Mouse (Mus musculus) cerebellum, adult (tissue): Measurements from ENCODE around the gene Hes6.
A peak's percentile ranks its signal among the peaks of the same experiment; 100 is the strongest.

Source experiments
- ATAC-seq: cut with Nextera tagmentation; 2 replicates; pipeline ENCODE4 v1.9.2; 2017; ENCODE audit warnings: mild to moderate bottlenecking, moderate library complexity, mixed read lengths; ENCODE audit not compliant: insufficient number of reproducible peaks, low FRiP score, low TSS enrichment

The Hes6 gene

DNA sequence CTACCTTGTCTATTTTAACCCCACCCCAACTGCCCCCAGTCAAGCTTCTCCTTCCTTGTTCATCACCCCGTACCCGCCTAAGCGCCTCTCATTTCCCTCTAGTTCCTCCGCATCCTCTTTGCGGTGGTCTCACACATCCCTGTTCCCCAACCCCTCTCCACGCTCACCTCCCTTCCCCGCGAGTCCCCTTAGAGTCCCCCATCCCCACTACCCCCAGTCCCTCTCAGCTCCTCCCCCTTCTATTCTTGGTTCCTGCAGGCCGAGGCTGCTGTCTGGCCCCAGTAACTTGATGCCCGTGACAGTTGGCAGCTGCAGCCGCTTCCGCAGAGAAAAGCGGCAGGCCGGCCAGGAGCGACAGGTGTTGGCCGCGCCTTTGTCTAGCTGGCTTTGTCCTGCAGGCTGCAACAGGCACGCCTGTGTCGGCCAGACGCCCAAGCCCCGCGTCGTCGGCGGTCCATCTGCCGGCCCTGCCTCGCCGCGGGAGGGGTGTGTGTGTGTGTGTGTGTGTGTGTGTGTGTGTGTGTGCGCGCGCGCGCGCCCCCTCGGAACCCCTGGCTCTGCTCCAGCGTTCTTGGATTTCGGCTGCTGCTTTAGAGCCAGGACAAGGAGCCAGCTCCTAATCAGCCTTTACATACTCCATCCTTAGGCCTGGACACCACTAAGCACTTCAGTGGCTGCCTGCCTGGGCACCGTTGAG lies at the start of gene Hes6:
Gene Hes6, minus strand, starts transcription at position 141 of the 697 bp plus-strand sequence.
- 0 out of 2 replicates have a peak, but pooled peaks have one; percentile 39 for ATAC-seq

DNA sequence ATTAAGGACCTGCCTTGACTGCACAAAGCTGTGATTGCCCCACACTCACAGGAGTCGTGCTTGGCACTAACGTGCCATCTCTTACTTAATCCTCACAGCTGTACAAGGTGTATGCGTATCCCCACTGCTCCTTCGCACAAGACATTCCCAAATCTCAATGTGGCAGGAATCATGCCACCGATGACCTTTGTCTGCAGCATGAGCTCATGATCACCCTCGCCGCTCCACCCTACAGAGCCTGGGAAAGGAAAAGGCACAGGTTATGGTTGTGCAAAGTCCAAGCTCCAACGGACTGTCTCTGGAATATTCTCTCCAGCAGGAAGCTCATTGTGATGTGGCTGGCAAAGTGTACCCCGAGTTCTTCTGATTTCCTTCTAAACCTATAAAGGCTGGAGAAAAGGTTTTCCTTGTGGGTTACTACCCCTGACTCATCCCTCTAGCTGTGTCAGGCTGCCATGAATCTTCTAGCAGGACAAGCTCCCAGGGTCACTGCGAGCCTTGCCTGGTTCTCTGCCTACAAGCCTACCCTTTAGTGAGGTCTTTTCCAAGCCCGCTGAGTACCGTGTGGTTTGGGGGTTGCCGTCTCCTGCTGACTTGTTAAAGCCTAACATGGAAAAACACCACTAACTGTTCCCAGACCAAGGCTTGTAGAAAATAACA lies 49.6 kb upstream of the Hes6 start:
- no peak for ATAC-seq

DNA sequence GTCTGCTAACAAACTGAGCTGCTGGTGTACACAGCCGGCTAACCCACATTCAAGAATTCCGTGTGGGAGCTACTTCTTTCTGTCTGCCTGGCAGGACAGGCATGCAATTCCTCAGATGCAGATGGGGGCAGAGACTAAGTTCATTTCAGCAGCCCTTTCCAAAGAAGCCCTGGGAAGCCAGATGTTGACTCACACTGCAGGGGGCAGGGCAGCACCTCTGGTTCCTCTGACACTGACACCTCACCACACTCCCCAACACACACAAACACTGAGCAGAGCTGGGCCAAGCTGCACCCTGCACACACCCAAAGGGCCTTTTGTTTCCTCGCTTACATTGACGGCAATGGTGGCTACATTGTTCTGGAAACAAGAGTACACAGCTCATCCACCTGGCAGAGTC lies 46.7 kb upstream of the Hes6 start:
- no peak for ATAC-seq

DNA sequence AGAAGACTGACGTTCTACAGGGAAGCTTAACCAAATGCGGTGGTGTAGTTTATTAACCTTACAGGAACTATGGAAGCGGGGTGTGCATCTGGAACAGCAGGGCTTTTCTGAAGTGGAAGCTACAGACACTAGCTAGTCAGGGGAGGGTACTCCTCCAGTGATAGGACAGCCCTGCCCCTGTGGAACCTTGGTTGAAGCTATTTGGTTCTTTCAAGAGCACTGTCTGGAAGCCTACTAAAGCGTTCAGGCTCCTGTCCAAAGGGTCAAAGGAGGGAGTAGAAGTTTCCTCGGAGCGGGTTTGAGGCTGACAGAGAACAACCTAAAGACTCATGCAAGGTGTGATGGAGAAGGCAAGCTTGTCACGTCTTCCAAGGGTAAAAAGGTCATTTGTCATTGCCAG lies 46.2 kb upstream of the Hes6 start:
- ATAC-seq: no peak

DNA sequence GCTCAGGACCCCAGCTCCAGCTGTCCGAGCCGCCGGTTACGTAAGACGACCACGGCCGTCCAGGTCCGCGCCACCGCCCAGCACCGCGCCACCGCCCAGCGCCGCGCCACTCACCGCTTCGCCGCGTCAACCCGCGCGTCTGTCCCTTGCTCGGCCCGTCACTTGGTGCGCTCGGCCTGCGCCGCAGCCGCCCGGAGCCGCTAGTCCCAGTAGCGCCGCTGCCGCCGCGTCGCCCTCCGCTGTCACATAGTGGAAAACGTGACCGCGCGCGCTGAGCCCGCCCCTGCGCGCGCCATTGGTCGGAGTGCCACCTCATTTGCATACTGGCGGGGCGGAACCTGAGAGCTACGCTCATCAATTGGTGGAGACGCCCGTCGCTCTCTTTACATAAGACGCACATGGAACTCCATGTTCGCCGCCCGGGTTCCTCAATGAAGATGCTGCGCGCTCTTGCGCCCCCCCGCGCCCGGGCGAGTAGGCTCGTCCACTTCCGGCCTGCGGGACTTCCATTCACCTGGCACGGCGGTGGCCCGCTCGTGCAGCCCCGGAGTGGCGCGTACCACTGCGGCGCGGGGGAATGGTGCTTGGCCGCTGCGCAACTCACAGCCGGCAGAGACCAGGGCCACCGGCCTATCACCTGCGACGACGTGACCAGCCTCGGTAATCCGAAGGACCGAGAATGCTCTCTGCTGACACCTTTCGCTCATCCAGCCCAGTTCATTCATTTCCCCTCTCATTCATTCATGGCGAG lies 45.4 kb upstream of the Hes6 start, which contains the start of gene Per2:
Gene Per2, minus strand, starts transcription at position 266 of the 751 bp plus-strand sequence.
- peak; percentile 92 for ATAC-seq

DNA sequence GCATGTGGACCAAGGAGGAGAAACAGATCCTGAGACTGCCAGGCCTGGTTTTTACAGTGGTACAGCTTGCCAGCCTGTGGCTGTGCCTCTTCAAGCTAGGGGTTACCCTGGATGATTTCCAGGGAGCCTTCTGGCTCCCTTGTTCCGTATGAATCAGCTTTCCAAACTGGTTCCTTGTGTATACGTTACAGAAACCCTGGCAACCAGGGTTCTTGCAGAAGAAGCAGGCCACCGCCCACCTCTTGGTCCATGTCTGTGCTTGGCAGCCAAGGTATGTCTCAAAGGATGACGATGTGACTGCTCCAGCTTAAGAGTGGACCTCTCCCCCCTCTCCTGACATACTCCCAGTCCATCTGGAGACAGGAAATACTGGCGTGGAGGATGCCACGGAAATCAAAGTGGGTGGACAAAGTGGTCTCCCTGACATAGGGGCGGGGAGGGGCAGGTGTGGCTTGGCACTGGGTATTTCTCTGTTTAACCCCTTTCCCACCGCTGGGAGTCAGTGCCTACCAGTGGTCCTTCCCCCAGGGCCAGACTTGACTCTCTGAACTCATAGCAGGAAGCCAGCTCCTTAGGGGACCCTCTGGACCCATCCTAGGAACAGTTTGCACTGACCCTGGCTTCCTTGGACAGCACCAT lies 44.5 kb upstream of the Hes6 start:
- ATAC-seq: peak; percentile 23; the same call in 1 of the 2 replicates

DNA sequence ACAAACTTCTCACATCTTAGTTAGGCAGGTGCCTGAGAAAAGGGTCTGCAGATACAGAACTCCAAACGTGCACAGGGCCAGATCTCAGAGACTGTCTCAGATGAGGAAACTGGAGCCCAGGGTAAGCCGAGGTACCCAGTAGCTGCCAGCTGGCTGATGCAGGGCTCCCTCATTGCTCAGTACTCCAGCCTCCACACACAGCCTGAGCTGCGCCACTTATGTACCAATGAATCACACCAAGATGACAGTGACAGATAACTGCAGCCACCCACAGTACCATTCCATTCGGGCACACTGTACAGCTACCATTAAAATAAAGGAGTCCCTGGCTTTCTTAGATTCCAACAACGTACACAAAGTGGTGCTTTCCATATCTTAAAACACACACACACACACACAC lies 43.9 kb upstream of the Hes6 start:
- no peak for ATAC-seq

DNA sequence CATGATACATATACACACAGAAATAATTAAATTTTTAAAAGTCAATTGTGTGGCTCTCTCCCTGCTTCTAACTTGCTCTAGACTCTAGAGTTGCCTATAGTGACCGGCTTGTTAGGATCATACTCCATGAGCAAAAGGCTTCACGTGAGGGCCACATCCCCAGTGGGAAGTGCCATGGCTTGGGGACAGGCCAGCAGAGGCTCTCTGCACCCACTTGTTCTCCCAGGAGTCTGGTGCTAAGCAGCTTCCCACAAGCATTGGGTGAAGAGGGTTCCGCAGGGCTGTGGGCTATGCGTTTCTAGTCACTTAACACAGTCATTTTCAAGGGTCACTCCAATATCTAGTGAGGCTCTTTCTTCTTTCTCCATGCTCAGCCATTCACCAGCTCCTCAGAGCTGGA lies 43.3 kb upstream of the Hes6 start:
- no peak for ATAC-seq

DNA sequence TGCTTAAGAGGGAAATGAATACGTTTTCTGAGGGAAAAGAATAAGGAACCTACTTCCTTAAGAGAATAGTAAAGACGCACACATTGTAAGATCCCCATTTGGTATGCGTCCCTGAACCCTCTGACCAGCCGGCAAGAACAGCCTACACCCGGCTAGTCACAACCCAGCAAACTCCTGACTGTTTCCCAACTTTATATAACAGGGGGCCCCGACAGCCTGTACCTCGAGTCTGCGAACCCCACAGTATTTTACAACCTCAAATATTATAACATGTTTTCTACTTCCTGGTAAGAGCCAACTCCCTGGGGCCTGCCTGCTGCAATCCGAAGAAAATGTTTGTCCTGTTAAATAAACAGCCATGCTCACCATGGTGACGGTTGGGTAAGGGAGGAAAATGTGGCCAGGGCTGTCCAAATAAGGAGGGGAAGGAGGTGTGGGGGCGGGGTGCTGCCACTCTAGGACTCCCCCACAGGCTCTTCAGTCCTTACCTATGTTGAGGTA lies 42.5 kb upstream of the Hes6 start:
- ATAC-seq: no peak

DNA sequence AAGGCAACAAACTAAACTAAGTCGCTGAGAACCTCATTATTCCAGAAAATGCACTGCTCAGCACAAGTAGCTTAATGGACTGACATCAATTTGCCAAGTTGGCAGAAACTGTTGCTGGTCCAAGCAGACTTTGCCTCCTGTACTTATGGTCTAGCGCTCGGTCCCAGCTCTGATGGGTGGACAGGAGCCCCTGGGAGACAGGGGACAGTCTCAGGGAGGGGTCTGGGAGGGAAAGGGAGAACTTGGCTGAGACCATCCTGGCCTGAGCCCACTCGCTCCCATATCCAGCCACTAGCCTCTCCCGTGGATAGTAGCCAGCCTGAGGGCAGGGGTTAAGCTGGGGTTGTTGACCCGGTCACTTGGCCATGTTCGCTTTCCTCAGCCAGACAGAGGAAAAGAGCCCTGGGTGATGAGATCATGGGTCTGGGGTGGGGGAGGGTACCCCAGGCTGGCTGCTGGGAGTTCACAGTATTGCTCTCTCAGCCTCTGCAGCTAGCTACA lies 41.9 kb upstream of the Hes6 start:
- no peak for ATAC-seq

DNA sequence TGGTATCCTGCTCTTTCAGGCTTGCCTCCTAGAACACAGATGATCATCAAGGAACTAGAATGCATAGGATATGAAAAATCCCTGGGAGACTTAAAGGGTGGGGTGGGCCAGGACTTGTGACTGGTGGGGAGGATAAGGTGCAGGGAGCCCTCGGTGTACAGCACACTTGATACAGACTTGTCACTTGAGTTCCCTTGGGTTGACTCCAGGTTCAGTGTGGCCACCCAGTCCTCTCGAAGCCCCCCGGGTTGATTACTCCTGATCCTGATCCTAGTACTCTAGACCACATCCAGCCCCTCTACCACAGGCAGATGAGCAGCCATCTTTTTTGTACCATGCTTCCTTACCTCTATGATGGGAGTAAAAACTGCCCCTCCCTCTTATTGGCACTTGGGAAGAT lies 41.1 kb upstream of the Hes6 start:
- ATAC-seq: no peak

DNA sequence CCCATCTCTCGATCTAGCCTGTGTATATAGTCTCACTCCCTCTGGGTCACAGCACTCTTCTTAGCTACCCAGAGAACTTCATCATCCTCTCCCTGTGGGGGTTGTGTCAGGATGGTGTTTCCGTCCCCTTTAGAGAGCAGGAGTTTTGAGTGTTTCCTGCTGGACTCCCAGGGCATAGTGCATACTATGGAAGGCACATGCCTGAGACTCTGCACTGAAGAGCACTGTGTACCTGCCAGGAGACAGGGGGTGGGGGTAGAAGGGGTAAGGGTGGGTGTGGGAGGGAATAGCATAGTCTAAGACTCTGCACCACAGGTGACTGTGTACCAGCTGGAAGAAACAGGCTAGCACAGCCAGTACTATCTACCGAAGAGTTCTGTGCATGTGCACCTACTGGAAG lies 40.5 kb upstream of the Hes6 start:
- ATAC-seq: no peak

DNA sequence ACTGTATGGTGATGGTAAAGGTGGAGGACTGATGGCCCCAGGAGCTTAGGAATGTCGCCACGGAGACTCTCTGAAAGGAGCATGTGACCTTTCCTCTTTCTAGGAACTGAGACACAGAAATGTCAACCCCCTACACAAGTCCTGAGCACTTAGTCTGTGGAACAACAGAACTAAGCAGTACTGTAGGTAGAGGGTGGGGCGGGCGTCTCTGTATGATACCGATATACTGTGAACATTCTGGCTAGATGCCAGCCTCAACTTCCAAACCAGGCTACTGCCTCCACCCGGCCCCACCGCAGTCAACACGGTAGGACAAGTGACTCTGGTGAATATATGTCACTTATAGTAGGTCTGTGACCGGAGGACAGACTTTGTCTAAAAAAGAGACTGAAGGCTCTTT lies 40.1 kb upstream of the Hes6 start:
- no peak for ATAC-seq

DNA sequence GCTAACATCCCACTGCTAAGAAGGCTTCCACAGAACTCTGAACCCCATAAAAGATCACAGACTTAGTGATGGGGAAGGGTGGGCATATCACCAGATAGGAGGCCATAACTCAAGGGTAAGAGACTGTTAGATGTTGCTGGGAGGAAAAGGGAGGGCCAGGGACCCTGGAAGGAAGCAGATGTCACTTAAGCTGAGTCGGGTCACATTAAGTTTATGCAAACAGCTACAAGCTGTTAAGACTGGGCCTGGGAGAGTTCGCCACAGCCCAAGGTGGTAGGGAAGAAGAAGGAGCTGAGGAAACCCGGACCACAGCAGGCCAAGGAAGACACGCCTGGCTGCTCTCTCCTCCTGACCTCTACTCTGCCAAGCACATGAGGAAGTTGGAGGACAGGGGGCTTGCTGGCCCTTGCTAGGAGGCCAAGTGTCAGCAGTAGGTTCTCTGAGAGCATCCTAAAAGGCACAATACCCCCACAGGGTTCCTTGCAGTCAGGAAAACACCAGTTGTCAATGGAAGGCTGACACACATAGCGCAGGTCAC lies 37.8 kb upstream of the Hes6 start:
- no peak for ATAC-seq

DNA sequence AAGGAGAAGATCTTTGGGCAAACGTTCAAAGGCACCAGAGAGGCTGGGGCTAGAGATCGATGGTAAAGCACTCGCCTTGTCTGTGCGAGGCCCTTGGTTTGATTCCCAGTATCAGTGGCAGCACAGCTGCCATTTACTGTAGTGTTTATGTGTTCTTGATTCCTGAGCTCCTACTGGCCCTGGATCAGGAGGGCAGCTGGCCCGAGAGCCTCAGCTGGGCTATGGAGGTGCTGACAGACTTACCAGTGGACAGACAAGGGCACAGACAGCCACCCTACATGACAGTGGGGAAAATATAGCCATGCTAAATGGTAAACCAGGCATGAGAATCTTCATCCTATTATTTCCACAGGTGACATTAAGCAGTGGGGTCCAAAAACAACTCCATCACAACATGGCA lies 37.0 kb upstream of the Hes6 start:
- ATAC-seq: no peak

DNA sequence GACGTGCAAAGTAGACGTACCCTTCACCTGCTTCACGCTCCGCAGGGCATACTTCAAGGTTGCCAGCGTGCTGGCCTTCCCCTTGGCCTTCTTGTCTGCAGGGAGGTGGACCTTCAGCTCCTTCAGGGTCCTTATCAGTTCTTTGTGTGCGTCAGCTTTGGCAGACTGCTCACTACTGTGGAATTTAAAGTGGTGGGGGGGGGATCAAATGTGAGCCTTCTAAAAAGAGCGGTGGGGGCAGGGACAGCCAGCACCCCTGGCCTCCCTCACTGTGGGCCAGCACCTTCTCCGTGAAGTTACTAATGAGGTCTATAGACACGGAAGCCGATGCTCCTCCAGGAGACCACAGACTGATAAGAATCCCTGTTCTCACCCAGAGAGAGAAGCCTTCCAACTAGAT lies 34.9 kb upstream of the Hes6 start:
- ATAC-seq: no peak

DNA sequence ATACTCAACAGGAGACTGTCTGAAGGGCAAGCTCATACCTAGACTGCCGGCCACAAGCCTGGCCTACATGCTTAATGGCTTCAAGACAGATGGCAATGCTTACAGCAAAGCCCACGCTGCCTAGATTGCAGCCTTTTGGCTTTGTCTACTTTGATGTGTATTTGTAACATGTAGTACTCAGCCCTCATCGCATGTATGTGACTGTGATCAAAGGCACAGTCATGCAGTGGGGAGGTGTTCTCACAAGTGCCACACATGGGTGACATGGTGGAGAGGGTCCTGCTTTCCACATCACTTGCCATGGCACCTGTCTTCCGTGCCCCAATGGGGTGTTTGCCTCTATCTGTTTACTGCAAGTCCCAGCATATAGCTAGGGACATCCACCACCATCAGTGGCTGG lies 32.7 kb upstream of the Hes6 start:
- no peak for ATAC-seq

DNA sequence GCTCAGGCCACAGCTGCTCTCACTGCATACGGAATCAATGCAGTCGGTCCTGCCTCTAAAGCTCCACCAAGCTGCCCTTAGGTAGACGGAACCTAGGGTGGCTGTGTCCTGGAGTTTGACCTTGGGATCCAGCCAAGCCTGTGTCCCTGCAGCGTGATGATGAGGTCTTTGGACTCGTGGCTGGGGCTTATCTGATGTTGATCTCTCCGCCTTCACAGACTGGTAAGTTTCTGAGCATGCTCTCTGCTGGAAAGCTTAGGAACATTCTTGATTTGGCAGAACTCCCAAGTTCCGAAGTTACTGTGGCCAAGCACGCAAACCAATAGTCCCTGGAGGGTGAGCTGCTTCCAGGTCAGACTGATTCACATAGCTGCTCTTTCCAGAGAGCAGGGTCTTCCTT lies 32.2 kb upstream of the Hes6 start:
- ATAC-seq: no peak

DNA sequence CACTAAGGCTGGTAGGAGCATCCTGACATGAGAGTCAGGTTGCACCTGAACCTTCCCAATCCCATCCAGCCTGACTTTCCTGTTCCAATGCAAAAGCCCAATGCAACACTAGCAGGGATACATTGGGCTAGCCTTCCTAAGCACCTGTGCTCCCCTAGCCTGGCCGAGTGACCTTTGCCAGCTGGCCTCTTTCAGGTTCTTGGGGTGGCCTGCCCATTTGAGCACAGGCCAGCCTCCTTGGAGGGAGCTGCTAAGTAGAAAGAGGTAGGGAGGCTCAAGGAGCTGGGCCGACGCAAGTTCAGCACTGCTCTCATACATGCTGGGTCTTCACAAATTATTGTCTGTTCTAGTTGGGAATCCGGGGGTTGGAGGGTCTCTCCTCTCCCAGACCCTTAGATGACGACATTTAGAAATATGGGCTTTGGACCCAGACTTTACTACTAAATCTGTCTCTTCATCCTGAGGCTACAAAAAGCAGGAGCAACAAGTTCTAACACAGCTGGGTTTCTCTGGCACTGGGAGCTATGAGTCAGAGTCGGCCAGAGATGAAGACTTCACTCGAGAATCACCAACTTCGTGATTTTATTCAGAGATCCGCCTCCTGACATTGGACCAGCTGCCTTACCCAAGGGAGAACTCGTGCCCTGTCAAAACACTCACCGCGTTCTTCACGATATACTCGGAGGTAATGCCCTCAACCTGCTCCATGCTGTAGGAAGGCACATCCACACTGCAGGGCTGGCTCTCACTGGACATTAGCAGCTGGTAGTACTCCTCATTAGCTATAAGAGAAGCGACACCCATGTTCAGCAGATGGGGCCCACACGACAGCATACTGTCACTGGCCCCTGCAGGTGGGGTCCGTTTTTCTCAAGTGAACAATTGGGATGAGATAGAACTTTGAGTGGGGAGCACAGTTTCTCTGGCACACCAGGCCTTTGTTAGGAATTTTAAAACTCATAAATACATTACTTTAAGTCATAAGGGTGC lies 31.3 kb upstream of the Hes6 start:
- ATAC-seq: no peak
